14 mouse cellular contexts compared by ENCODE assay signal in the genomic region with DNA sequence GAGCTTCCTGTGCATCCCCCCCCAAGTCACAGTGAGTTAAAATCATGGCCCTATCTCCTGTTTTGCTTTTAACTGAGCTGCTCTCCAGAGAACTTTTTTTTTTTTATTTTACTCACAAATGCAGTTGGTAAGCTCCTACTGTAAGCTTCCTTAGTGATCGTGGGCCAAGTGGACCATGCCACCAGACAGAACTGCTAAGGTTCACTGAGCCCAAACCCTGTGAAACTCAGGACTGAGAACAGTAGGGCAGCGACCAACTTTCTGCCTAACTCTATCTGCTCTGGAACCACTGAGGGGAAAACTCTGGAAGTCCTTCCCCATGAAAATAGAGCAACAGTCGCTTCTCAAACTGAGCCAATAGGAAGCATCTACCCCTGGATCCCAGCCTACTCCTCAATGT.
"Had no signal": no experiment of that assay in that cellular context is flagged by ENCODE, and none has a peak within 500 bp of the region (broad histone marks: within the 10 kb centered on the region; RNA-seq: fewer than 3 reads in every experiment).

No protein-coding gene starts in this region.

- H3K27me3 ChIP-seq: liver, embryonic 13.5 days; megakaryocyte, embryonic 14.5 days had no signal

- H3K9me3 ChIP-seq: liver, embryonic 13.5 days; midbrain, embryonic 10.5 days had no signal

- H3K9ac ChIP-seq: liver, embryonic 13.5 days had no signal

- H3K4me3 ChIP-seq: left cerebral cortex, adult 2 months; liver, embryonic 13.5 days; midbrain, embryonic 10.5 days had no signal

- H3K27ac ChIP-seq: left cerebral cortex, adult 2 months; liver, embryonic 13.5 days; midbrain, embryonic 10.5 days; stomach, postnatal 0 days had no signal

- H3K4me1 ChIP-seq: liver, embryonic 13.5 days; megakaryocyte, embryonic 14.5 days; midbrain, embryonic 10.5 days had no signal

- H3K36me3 ChIP-seq: liver, embryonic 13.5 days; midbrain, embryonic 10.5 days had no signal

- DNase-seq: layer of hippocampus, postnatal 36 days; liver, embryonic 13.5 days; lung, adult 2 months; lung, postnatal 14 days; midbrain, embryonic 14.5 days; right cerebral cortex, postnatal 4 days; thymus, adult 2 months; thymus, postnatal 14 days; thymus, postnatal 4 days had no signal

- H3K4me2 ChIP-seq: liver, embryonic 13.5 days had no signal

- ATAC-seq: intestine, postnatal 0 days had no signal
